Mouse (Mus musculus): ENCODE data around the gene Cir1. TPM values are rescaled to one million over a fixed set of nuclear protein-coding genes. Genes with fewer than 3 reads are reported as not detected.

Cir1 gene
- polyA plus RNA-seq, 1 experiment from 2014 or later = 26.2 TPM

- ATAC-seq (ENCODE audit: low FRiP score, low read depth) = no peak
- WGBS = 80% methylated on average over 3 of the region's 3 CpGs
- Histone ChIP-seq H3K36me3 (peaks cover 33% of the 10 kb centered on the region), H3K27me3 (no peaks in the 10 kb centered on the region), H3K9me3 (no peaks in the 10 kb centered on the region), H3K4me2 (no peak overlapping the region), H3K4me3 (no peak overlapping the region), H3K4me1 (replicated peaks) (no peaks in the 10 kb centered on the region), H3K27ac (replicated peaks) (no peak overlapping the region), H3K9ac (no peak overlapping the region)
Observed at GRCm38 (mm10) chr2:73298841-73299240, 13.7 kb downstream of the Cir1 start.

- WGBS = 85% methylated on average over 7 of the region's 7 CpGs
- no peaks in the 10 kb centered on the region for H3K9me3 ChIP-seq
- ATAC-seq (ENCODE audit: low FRiP score, low read depth) = no peak
Observed at GRCm38 (mm10) chr2:73298154-73298553, 14.3 kb downstream of the Cir1 start.

GRCm38 (mm10) chr2:73295023-73295422 is 17.5 kb downstream of the Cir1 start:
- Histone ChIP-seq H3K27me3 (no peaks in the 10 kb centered on the region), H3K9me3 (no peaks in the 10 kb centered on the region), H3K9ac (no peak overlapping the region), H3K4me2 (no peak overlapping the region), H3K36me3 (peaks cover 25% of the 10 kb centered on the region), H3K27ac (replicated peaks) (no peak overlapping the region), H3K4me3 (no peak overlapping the region), H3K4me1 (replicated peaks) (no peaks in the 10 kb centered on the region)
- no peak for ATAC-seq (ENCODE audit: low FRiP score, low read depth)
- 88% methylated on average over 7 of the region's 7 CpGs for WGBS

More at GRCm38 (mm10) chr2:73298154-73298553, 14.3 kb downstream of the Cir1 start:
- H3K36me3 ChIP-seq = peaks cover 32% of the 10 kb centered on the region
- no peak overlapping the region for H3K4me3 ChIP-seq
- H3K9ac ChIP-seq = no peak overlapping the region
- H3K27ac ChIP-seq (replicated peaks) = no peak overlapping the region
- no peaks in the 10 kb centered on the region for H3K27me3 ChIP-seq
- no peak overlapping the region for H3K4me2 ChIP-seq
- no peaks in the 10 kb centered on the region for H3K4me1 ChIP-seq (replicated peaks)

GRCm38 (mm10) chr2:73291130-73291529 is 21.4 kb downstream of the Cir1 start:
- Histone ChIP-seq H3K4me3 (no peak overlapping the region), H3K36me3 (peaks cover 28% of the 10 kb centered on the region; the same call in 1 of the 2 replicates), H3K27me3 (no peaks in the 10 kb centered on the region), H3K9me3 (no peaks in the 10 kb centered on the region), H3K4me2 (no peak overlapping the region), H3K9ac (no peak overlapping the region), H3K27ac (replicated peaks) (no peak overlapping the region), H3K4me1 (replicated peaks) (no peaks in the 10 kb centered on the region)
- WGBS = 87% methylated on average over 4 of the region's 4 CpGs
- ATAC-seq (ENCODE audit: low FRiP score, low read depth) = no peak

GRCm38 (mm10) chr2:73285630-73286029 is 26.9 kb downstream of the Cir1 start:
- Histone ChIP-seq H3K27me3 (peaks cover 18% of the 10 kb centered on the region), H3K4me2 (no peak overlapping the region), H3K9ac (no peak overlapping the region), H3K36me3 (peaks cover 6% of the 10 kb centered on the region; the same call in 1 of the 2 replicates), H3K4me1 (replicated peaks) (no peaks in the 10 kb centered on the region), H3K4me3 (no peak overlapping the region), H3K27ac (replicated peaks) (no peak overlapping the region), H3K9me3 (no peaks in the 10 kb centered on the region)
- 10% methylated on average over 2 of the region's 2 CpGs for WGBS
- no peak for ATAC-seq (ENCODE audit: low FRiP score, low read depth)

GRCm38 (mm10) chr2:73281707-73282106 is 30.8 kb downstream of the Cir1 start:
- Histone ChIP-seq H3K4me1 (replicated peaks) (peaks cover 3% of the 10 kb centered on the region; the same call in 1 of the 2 replicates), H3K36me3 (no peaks in the 10 kb centered on the region), H3K9me3 (no peaks in the 10 kb centered on the region), H3K27me3 (peaks cover 33% of the 10 kb centered on the region), H3K4me3 (no peak overlapping the region), H3K27ac (replicated peaks) (no peak overlapping the region), H3K9ac (no peak overlapping the region), H3K4me2 (no peak overlapping the region)
- no peak for ATAC-seq (ENCODE audit: low FRiP score, low read depth)
- WGBS = 15% methylated on average over 7 of the region's 7 CpGs

GRCm38 (mm10) chr2:73281048-73281661 is 31.3 kb downstream of the Cir1 start:
- Histone ChIP-seq H3K36me3 (no peaks in the 10 kb centered on the region), H3K4me1 (replicated peaks) (peaks cover 3% of the 10 kb centered on the region; the same call in 1 of the 2 replicates), H3K4me2 (no peak overlapping the region; the same call in 1 of the 2 replicates), H3K27ac (replicated peaks) (no peak overlapping the region), H3K9me3 (no peaks in the 10 kb centered on the region), H3K9ac (no peak overlapping the region), H3K4me3 (no peak overlapping the region; the same call in 1 of the 2 replicates), H3K27me3 (peaks cover 36% of the 10 kb centered on the region)
- WGBS = 17% methylated on average over 22 of the region's 22 CpGs
- no peak for ATAC-seq (ENCODE audit: low FRiP score, low read depth)

GRCm38 (mm10) chr2:73280356-73281047 is 32.0 kb downstream of the Cir1 start:
- Histone ChIP-seq H3K27ac (replicated peaks) (no peak overlapping the region), H3K9ac (no peak overlapping the region), H3K4me1 (replicated peaks) (peaks cover 3% of the 10 kb centered on the region; the same call in 1 of the 2 replicates), H3K36me3 (no peaks in the 10 kb centered on the region), H3K27me3 (peaks cover 41% of the 10 kb centered on the region), H3K9me3 (no peaks in the 10 kb centered on the region), H3K4me3 (no peak overlapping the region; the same call in 1 of the 2 replicates), H3K4me2 (no peak overlapping the region; the same call in 1 of the 2 replicates)
- no peak for ATAC-seq (ENCODE audit: low FRiP score, low read depth)
- 3% methylated on average over 33 of the region's 33 CpGs for WGBS

GRCm38 (mm10) chr2:73279271-73280038 is 33.0 kb downstream of the Cir1 start:
- Histone ChIP-seq H3K4me2 (peak overlapping the region; percentile 29), H3K4me1 (replicated peaks) (peaks cover 5% of the 10 kb centered on the region), H3K27me3 (peaks cover 41% of the 10 kb centered on the region), H3K9ac (no peak overlapping the region), H3K4me3 (0 out of 2 replicates have a peak overlapping the region, but pooled peaks have one; percentile 7), H3K36me3 (no peaks in the 10 kb centered on the region), H3K9me3 (no peaks in the 10 kb centered on the region), H3K27ac (replicated peaks) (no peak overlapping the region)
- no peak; the same call in 1 of the 2 replicates for ATAC-seq (ENCODE audit: low FRiP score, low read depth)
- WGBS = under 1% methylated on average over 31 of the region's 31 CpGs

GRCm38 (mm10) chr2:73278869-73279268 is 33.6 kb downstream of the Cir1 start:
- Histone ChIP-seq H3K36me3 (no peaks in the 10 kb centered on the region), H3K27me3 (peaks cover 41% of the 10 kb centered on the region), H3K27ac (replicated peaks) (no peak overlapping the region), H3K9ac (no peak overlapping the region), H3K9me3 (no peaks in the 10 kb centered on the region), H3K4me3 (no peak overlapping the region), H3K4me2 (peak overlapping the region; percentile 29), H3K4me1 (replicated peaks) (peaks cover 11% of the 10 kb centered on the region)
- peak; percentile 46 for ATAC-seq (ENCODE audit: low FRiP score, low read depth)
- under 1% methylated on average over 17 of the region's 17 CpGs for WGBS

GRCm38 (mm10) chr2:73278131-73278854 is 34.2 kb downstream of the Cir1 start:
- Histone ChIP-seq H3K27me3 (peaks cover 41% of the 10 kb centered on the region), H3K27ac (replicated peaks) (no peak overlapping the region), H3K9ac (no peak overlapping the region), H3K4me3 (no peak overlapping the region), H3K4me2 (peak overlapping the region; percentile 29), H3K36me3 (no peaks in the 10 kb centered on the region), H3K9me3 (no peaks in the 10 kb centered on the region), H3K4me1 (replicated peaks) (peaks cover 17% of the 10 kb centered on the region)
- peak; percentile 74 for ATAC-seq (ENCODE audit: low FRiP score, low read depth)
- WGBS = 2% methylated on average over 20 of the region's 20 CpGs

Measured in hindbrain, embryonic 15.5 days (tissue).